Mouse (Mus musculus): ENCODE data around the gene Kin.

Kin gene

GRCm38 (mm10) chr2:10108535-10109189, 28.3 kb downstream of the Kin start:
- no peak for DNase-seq (ENCODE audit: extremely low read depth, low read depth, low spot score)

- no peak for DNase-seq (ENCODE audit: extremely low read depth, low read depth, low spot score)
Measured at GRCm38 (mm10) chr2:10118751-10119150, 38.4 kb downstream of the Kin start.

- DNase-seq (ENCODE audit: extremely low read depth, low read depth, low spot score): no peak
Measured at GRCm38 (mm10) chr2:10119276-10119675, 38.9 kb downstream of the Kin start.

- DNase-seq (ENCODE audit: extremely low read depth, low read depth, low spot score): no peak
Measured at GRCm38 (mm10) chr2:10121826-10122225, 41.4 kb downstream of the Kin start.

GRCm38 (mm10) chr2:10126122-10126521, 45.7 kb downstream of the Kin start:
- no peak for DNase-seq (ENCODE audit: extremely low read depth, low read depth, low spot score)

- peak; percentile 39 for DNase-seq (ENCODE audit: extremely low read depth, low read depth, low spot score)
Measured at GRCm38 (mm10) chr2:10127471-10127870, 47.1 kb downstream of the Kin start.

- DNase-seq (ENCODE audit: extremely low read depth, low read depth, low spot score): no peak
Measured at GRCm38 (mm10) chr2:10128571-10128970, 48.2 kb downstream of the Kin start.

- no peak for DNase-seq (ENCODE audit: extremely low read depth, low read depth, low spot score)
Measured at GRCm38 (mm10) chr2:10130341-10130990, 50.1 kb downstream of the Kin start.

GRCm38 (mm10) chr2:10131296-10131695, 50.9 kb downstream of the Kin start, which contains the start of gene Itih2:
Gene Itih2, minus strand, starts transcription at chr2:10131396.
- DNase-seq (ENCODE audit: extremely low read depth, low read depth, low spot score): no peak

- DNase-seq (ENCODE audit: extremely low read depth, low read depth, low spot score): no peak
Measured at GRCm38 (mm10) chr2:10132128-10132527, 51.7 kb downstream of the Kin start.

GRCm38 (mm10) chr2:10133941-10134340, 53.5 kb downstream of the Kin start:
- DNase-seq (ENCODE audit: extremely low read depth, low read depth, low spot score): no peak

GRCm38 (mm10) chr2:10137320-10137719, 56.9 kb downstream of the Kin start:
- peak; percentile 36 for DNase-seq (ENCODE audit: extremely low read depth, low read depth, low spot score)

GRCm38 (mm10) chr2:10140456-10140855, 60.1 kb downstream of the Kin start:
- no peak for DNase-seq (ENCODE audit: extremely low read depth, low read depth, low spot score)

All from fat pad, adult 2 months (tissue).